Mouse (Mus musculus): ENCODE results near the gene Dlg4.

- TF ChIP-seq CTCF (IDR thresholded peaks at IDR 0.05; ENCODE audit: low read depth, low read length) (no peak), GATA2 (IDR thresholded peaks at IDR 0.05; ENCODE audit: borderline replicate concordance, low read depth, low read length) (no peak), TAL1 (conservative IDR thresholded peaks at IDR 0.05; ENCODE audit: low read depth, low read length) (no peak), GATA1 (IDR thresholded peaks at IDR 0.05; ENCODE audit: borderline replicate concordance, low read length) (no peak)
Measured at GRCm38 (mm10) chr11:70005521-70005920, 11.2 kb upstream of the Dlg4 start.

All from G1E (cell line).